Mouse (Mus musculus): ENCODE results near the gene Matk. TPM values are rescaled to one million over a fixed set of nuclear protein-coding genes. Genes with fewer than 3 reads are reported as not detected.

The Matk gene
- polyA plus RNA-seq, 1 experiment from 2014 or later = 0.66 TPM

GRCm38 (mm10) chr10:81293334-81294030 is 40.7 kb downstream of the Matk start:
- H3K27ac ChIP-seq (ENCODE audit: low read depth, low read length) = peak overlapping the region; percentile 84
- H3K4me3 ChIP-seq (ENCODE audit: low read depth, low read length) = peak overlapping the region; percentile 76
- 2% methylated on average over 25 of the region's 25 CpGs for WGBS
- TF ChIP-seq CTCF (IDR thresholded peaks at IDR 0.05; ENCODE audit: low read depth) = no peak
- peaks cover 16% of the 10 kb centered on the region for H3K4me1 ChIP-seq (replicated peaks; ENCODE audit: control insufficient read depth, insufficient read depth, low read length)
- H3K4me2 ChIP-seq (replicated peaks; ENCODE audit: low read depth) = peak overlapping the region; percentile 88
- H3K27me3 ChIP-seq (replicated peaks; ENCODE audit: control insufficient read depth, insufficient read depth, low read length) = no peaks in the 10 kb centered on the region
- no peaks in the 10 kb centered on the region for H3K9me3 ChIP-seq (ENCODE audit: control insufficient read depth)
- H3K9ac ChIP-seq (ENCODE audit: low read depth, low read length) = peak overlapping the region; percentile 67
- H3K36me3 ChIP-seq (ENCODE audit: control insufficient read depth, insufficient read depth) = no peaks in the 10 kb centered on the region
- ATAC-seq = no peak

DNA sequence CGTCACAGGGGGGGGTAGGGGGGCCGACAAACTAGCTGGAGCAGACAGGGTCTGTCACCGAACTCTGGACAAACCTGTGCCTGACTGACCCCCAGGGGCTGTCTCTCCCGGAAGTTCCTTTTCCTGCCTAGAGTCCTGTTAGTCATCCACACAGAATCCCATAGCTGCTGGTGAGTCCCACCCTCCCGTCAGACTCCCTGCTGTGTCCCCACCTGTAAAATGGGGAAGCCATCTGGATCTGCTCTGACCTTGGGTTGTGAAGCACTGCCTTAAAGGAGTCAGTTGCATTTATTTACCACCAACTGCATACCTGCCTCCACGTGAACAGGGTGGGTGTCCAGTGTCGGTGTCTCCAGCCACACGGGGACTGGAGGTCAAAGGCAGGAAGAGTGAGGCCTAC is 41.7 kb downstream of the Matk start:
- Histone ChIP-seq H3K9me3 (ENCODE audit: control insufficient read depth) (no peaks in the 10 kb centered on the region), H3K9ac (ENCODE audit: low read depth, low read length) (no peak overlapping the region), H3K27me3 (replicated peaks; ENCODE audit: control insufficient read depth, insufficient read depth, low read length) (no peaks in the 10 kb centered on the region), H3K4me2 (replicated peaks; ENCODE audit: low read depth) (peak overlapping the region; percentile 88), H3K27ac (ENCODE audit: low read depth, low read length) (peak overlapping the region; percentile 30), H3K36me3 (ENCODE audit: control insufficient read depth, insufficient read depth) (no peaks in the 10 kb centered on the region), H3K4me1 (replicated peaks; ENCODE audit: control insufficient read depth, insufficient read depth, low read length) (peaks cover 19% of the 10 kb centered on the region), H3K4me3 (ENCODE audit: low read depth, low read length) (peak overlapping the region; percentile 76; the same call in 1 of the 2 replicates)
- ATAC-seq = no peak
- 26% methylated on average over 8 of the region's 8 CpGs for WGBS
- no peak for TF ChIP-seq CTCF (IDR thresholded peaks at IDR 0.05; ENCODE audit: low read depth)

GRCm38 (mm10) chr10:81295185-81295584 is 42.5 kb downstream of the Matk start:
- no peaks in the 10 kb centered on the region for H3K27me3 ChIP-seq (replicated peaks; ENCODE audit: control insufficient read depth, insufficient read depth, low read length)
- H3K4me2 ChIP-seq (replicated peaks; ENCODE audit: low read depth) = peak overlapping the region; percentile 88; the same call in 1 of the 2 replicates
- WGBS = 88% methylated on average over 6 of the region's 6 CpGs
- TF ChIP-seq CTCF (IDR thresholded peaks at IDR 0.05; ENCODE audit: low read depth) = no peak
- no peaks in the 10 kb centered on the region for H3K9me3 ChIP-seq (ENCODE audit: control insufficient read depth)
- H3K36me3 ChIP-seq (ENCODE audit: control insufficient read depth, insufficient read depth) = no peaks in the 10 kb centered on the region
- ATAC-seq = no peak
- no peak overlapping the region for H3K4me3 ChIP-seq (ENCODE audit: low read depth, low read length)
- no peak overlapping the region for H3K9ac ChIP-seq (ENCODE audit: low read depth, low read length)
- no peak overlapping the region for H3K27ac ChIP-seq (ENCODE audit: low read depth, low read length)
- H3K4me1 ChIP-seq (replicated peaks; ENCODE audit: control insufficient read depth, insufficient read depth, low read length) = peaks cover 24% of the 10 kb centered on the region

DNA sequence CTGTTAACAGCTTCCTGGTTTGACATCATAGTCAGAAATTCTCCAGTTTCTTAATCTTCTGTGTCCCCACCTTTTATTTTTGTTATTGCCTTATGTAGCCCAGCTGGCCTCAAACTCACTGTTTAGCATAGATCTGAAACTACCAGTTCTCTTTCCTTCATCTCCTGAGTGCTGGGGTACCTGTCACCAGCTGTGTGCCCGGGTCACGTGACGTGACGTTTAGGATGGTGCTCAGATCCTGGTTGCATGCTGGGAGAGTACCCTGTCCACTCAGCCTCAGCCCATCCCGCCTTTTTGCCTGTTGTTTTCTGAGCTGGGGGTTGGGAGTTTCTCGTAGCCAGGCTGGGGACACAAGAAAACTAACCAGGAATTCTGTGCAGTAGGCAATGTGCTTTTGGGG is 44.5 kb downstream of the Matk start:
- Histone ChIP-seq H3K9me3 (ENCODE audit: control insufficient read depth) (no peaks in the 10 kb centered on the region), H3K27me3 (replicated peaks; ENCODE audit: control insufficient read depth, insufficient read depth, low read length) (no peaks in the 10 kb centered on the region), H3K4me3 (ENCODE audit: low read depth, low read length) (no peak overlapping the region), H3K27ac (ENCODE audit: low read depth, low read length) (peak overlapping the region; percentile 58), H3K4me2 (replicated peaks; ENCODE audit: low read depth) (no peak overlapping the region), H3K9ac (ENCODE audit: low read depth, low read length) (no peak overlapping the region), H3K36me3 (ENCODE audit: control insufficient read depth, insufficient read depth) (0 out of 2 replicates have a peak, but pooled peaks cover 4% of the 10 kb centered on the region), H3K4me1 (replicated peaks; ENCODE audit: control insufficient read depth, insufficient read depth, low read length) (peaks cover 28% of the 10 kb centered on the region)
- ATAC-seq = no peak
- TF ChIP-seq CTCF (IDR thresholded peaks at IDR 0.05; ENCODE audit: low read depth) = no peak
- WGBS = 69% methylated on average over 6 of the region's 6 CpGs

DNA sequence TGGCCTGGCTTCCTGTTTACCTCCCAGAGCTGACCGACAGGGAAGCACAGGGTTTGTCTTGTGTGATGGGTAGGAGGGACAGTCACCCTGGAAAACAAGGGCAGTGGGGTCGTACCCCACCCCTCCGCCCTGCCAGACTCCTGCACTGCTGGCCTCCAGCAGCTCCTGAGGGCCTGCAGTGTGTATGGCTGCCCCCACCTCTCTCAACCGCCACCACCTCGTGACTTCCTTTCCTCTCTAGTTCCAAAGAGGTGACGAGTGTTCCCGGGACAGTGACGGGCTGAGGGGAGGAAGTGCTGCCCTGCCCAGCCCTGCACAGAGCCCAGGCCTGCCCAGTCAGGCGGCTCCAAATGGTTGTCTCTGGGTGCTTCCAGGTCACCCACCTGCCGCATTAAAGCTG is 45.1 kb downstream of the Matk start:
- 41% methylated on average over 10 of the region's 10 CpGs for WGBS
- TF ChIP-seq CTCF (IDR thresholded peaks at IDR 0.05; ENCODE audit: low read depth) = no peak
- H3K9ac ChIP-seq (ENCODE audit: low read depth, low read length) = no peak overlapping the region
- 0 out of 2 replicates have a peak, but pooled peaks cover 4% of the 10 kb centered on the region for H3K36me3 ChIP-seq (ENCODE audit: control insufficient read depth, insufficient read depth)
- no peak overlapping the region for H3K4me2 ChIP-seq (replicated peaks; ENCODE audit: low read depth)
- peak overlapping the region; percentile 58; the same call in 1 of the 2 replicates for H3K27ac ChIP-seq (ENCODE audit: low read depth, low read length)
- no peaks in the 10 kb centered on the region for H3K9me3 ChIP-seq (ENCODE audit: control insufficient read depth)
- no peak overlapping the region for H3K4me3 ChIP-seq (ENCODE audit: low read depth, low read length)
- peaks cover 34% of the 10 kb centered on the region for H3K4me1 ChIP-seq (replicated peaks; ENCODE audit: control insufficient read depth, insufficient read depth, low read length)
- H3K27me3 ChIP-seq (replicated peaks; ENCODE audit: control insufficient read depth, insufficient read depth, low read length) = no peaks in the 10 kb centered on the region
- ATAC-seq = no peak

DNA sequence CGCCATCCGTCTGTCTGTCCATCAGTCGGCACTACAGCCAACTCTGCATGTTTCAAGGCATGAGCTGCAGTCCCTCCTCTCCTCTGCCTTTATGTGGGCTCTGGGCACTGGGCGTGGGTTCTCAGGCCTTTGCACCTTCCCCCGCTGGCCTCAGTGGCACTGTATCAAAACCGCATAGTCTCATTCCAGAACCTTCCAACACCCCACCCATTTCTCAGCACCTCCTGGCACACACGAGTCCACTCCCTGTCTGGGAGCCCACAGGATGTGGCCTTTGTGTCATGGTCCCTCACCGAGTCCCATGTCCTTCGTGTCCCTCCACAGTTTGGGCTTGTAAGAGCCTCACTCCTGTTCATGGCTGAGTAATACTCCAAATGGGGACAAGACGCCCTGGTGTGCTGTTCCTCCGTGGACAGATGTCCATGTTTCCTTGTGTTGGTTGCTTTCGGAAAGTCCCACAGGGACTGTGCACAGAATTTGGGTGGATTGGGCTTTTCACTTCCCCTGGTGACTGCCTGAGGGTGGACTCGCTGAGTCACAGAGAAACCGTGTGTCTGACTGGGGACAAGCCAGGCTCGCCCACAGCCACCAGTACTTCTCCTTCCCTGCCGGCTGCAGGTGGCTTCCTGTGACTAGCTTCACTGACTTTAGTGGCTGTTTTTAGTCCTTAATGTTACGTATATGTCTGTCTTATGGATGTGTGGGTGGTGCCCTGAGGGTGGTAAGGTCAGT is 45.8 kb downstream of the Matk start:
- H3K4me2 ChIP-seq (replicated peaks; ENCODE audit: low read depth) = no peak overlapping the region
- no peaks in the 10 kb centered on the region for H3K27me3 ChIP-seq (replicated peaks; ENCODE audit: control insufficient read depth, insufficient read depth, low read length)
- no peak overlapping the region for H3K4me3 ChIP-seq (ENCODE audit: low read depth, low read length)
- H3K9ac ChIP-seq (ENCODE audit: low read depth, low read length) = no peak overlapping the region
- 0 out of 2 replicates have a peak, but pooled peaks cover 4% of the 10 kb centered on the region for H3K36me3 ChIP-seq (ENCODE audit: control insufficient read depth, insufficient read depth)
- no peak for ATAC-seq
- WGBS = 87% methylated on average over 17 of the region's 17 CpGs
- TF ChIP-seq CTCF (IDR thresholded peaks at IDR 0.05; ENCODE audit: low read depth) = no peak
- H3K9me3 ChIP-seq (ENCODE audit: control insufficient read depth) = no peaks in the 10 kb centered on the region
- H3K4me1 ChIP-seq (replicated peaks; ENCODE audit: control insufficient read depth, insufficient read depth, low read length) = peaks cover 39% of the 10 kb centered on the region
- H3K27ac ChIP-seq (ENCODE audit: low read depth, low read length) = peak overlapping the region; percentile 70; the same call in 1 of the 2 replicates

Measured in intestine, postnatal 0 days (tissue).